Mouse (Mus musculus): ENCODE results near the gene Sptbn2. TPM values are rescaled to one million over a fixed set of nuclear protein-coding genes. Genes with fewer than 3 reads are reported as not detected.
A peak's percentile ranks its signal among the peaks of the same experiment; 100 is the strongest.

Gene Sptbn2
- total and polyA plus RNA-seq, 3 experiments = 0.31 to 0.79 TPM; not detected in 1

DNA sequence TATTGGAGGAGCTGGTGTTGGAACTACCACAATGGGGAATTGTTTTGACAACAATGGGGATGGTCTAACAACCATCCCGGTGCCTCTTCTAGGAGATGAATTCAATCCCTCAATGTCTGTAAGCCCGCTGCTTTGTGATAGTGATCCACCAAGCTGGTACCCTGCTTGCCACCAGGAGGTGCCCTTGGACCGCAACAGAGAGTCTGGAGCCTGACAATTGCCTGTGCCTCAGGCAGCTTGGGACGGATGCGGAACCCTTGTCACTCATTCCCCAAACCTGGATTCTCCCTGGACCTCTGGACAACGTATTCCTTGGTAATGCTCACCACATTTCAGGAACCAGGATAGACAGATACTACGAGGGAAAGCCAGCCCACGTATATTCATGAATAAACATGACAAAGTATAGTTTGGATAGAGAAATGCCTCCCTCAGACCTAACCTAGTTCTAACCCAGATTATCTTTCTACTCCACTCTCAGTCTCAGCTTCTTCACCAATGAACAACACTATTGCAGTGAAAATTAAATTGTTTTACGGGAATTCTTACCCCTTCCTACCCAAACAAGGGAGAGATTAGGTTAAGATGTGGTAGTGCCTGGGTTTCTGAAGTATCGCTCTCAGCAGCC, 44.7 kb downstream of the Sptbn2 start (continued):
- no peak for TF ChIP-seq ETS1 (IDR thresholded peaks at IDR 0.05; ENCODE audit: low read depth, low read length)
- TF ChIP-seq USF2 (IDR thresholded peaks at IDR 0.05; ENCODE audit: borderline replicate concordance in 1 of 2, insufficient read depth in 1 of 2, low read depth in 1 of 2, low read length in 2 of 2) = no peak
- TF ChIP-seq RAD21 (IDR thresholded peaks at IDR 0.05; ENCODE audit: low read depth, low read length) = peak; percentile 96
- TF ChIP-seq MYB (IDR thresholded peaks at IDR 0.05; ENCODE audit: low read depth, low read length) = no peak
- peak; percentile 49; the same call in 1 of the 2 replicates for TF ChIP-seq MYC (IDR thresholded peaks at IDR 0.05; ENCODE audit: low read depth, low read length)
- peak; percentile 96 for TF ChIP-seq SMC3 (IDR thresholded peaks at IDR 0.05; ENCODE audit: low read depth, low read length)
- TF ChIP-seq CHD2 (IDR thresholded peaks at IDR 0.05; ENCODE audit: low read length) = no peak
- TF ChIP-seq RCOR1 (IDR thresholded peaks at IDR 0.05; ENCODE audit: low read depth, low read length) = no peak
- peak; percentile 74; the same call in 1 of the 2 replicates for TF ChIP-seq SIN3A (IDR thresholded peaks at IDR 0.05; ENCODE audit: low read length)

DNA sequence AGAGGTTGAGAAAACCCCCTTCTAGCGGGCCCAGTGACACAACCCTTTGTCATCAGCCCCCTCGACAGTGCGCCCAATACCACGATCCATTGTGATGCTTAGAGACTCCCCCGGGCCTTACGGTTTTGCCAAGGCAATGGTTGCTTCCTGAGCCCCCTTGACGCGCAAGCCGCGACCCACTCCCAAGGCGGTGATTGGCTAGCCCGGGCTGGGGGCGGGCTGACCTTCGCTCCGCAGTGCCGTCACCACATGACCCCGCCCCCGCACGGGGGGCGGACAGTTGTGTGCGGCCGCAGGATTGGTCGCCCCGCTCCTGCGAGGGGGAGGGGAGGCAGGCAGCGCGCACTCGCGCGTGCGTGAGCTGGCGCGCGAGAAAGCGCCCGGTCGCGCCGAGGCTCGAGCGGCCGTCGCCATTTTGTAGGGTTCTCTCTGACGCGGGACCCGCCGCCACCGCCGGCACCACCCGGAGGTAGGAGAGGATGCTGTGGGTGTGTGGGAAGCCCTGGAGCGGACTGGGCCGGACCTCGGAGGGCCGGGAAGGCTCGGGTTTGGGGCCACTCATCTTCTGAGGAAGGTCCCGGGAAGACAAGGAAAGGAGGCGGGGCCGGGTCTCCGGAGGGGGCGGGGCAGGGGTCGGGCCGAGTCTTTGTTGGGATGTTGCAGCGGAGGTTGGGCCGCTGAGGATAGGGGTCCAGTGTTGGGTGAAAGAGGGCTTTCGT, 45.4 kb downstream of the Sptbn2 start, which contains the start of gene Rbm4b:
Gene Rbm4b, plus strand, starts transcription at position 305 of the 719 bp plus-strand sequence.
- Histone ChIP-seq H3K27ac (ENCODE audit: control insufficient read depth, low read depth, low read length) (peak within 1 kb of the TSS; percentile 80), H3K9ac (ENCODE audit: control insufficient read depth, low read depth, low read length, poor library complexity, severe bottlenecking) (peak within 1 kb of the TSS; percentile 91), H3K4me3 (ENCODE audit: control insufficient read depth in 1 of 2, insufficient read depth in 1 of 2, low read depth in 2 of 2, low read length in 2 of 2) (peak within 1 kb of the TSS; percentile 87 to 89), H3K9me3 (replicated peaks; ENCODE audit: insufficient read depth, low read length) (no peaks in the 10 kb centered on the region), H3K36me3 (ENCODE audit: control insufficient read depth in 1 of 2, insufficient read depth in 2 of 2, low read length in 2 of 2) (peaks cover 5 to 13% of the 10 kb centered on the region in 2 experiments), H3K79me2 (ENCODE audit: control insufficient read depth, insufficient read depth, low read length, poor library complexity) (peaks cover 9% of the 10 kb centered on the region), H3K27me3 (ENCODE audit: control insufficient read depth in 1 of 2, insufficient read depth in 2 of 2, low read length in 2 of 2) (no peaks in the 10 kb centered on the region), H3K4me1 (ENCODE audit: control insufficient read depth in 1 of 2, insufficient read depth in 2 of 2, low read length in 2 of 2) (no peaks in the 10 kb centered on the region; a peak in 1 of 4 replicates)
- DNase-seq (ENCODE audit: low read depth, low spot score) = peak; percentile 97
- TF ChIP-seq CHD1 (IDR thresholded peaks at IDR 0.05; ENCODE audit: low read depth, low read length) (no peak), MAFK (IDR thresholded peaks at IDR 0.05; ENCODE audit: borderline replicate concordance, low read depth, low read length) (no peak), POLR2AphosphoS2 (IDR thresholded peaks at IDR 0.05; ENCODE audit: low read length) (peak; percentile 98), JUND (IDR thresholded peaks at IDR 0.05; ENCODE audit: low read depth, low read length) (no peak), ZC3H11A (IDR thresholded peaks at IDR 0.05; ENCODE audit: low read depth, low read length) (no peak), ETS1 (IDR thresholded peaks at IDR 0.05; ENCODE audit: low read depth, low read length) (no peak; the same call in 1 of the 2 replicates), MXI1 (IDR thresholded peaks at IDR 0.05; ENCODE audit: low read depth, low read length) (peak; percentile 61), POLR2A (IDR thresholded peaks at IDR 0.05; ENCODE audit: control insufficient read depth in 1 of 2, insufficient read depth in 1 of 2, low read depth in 1 of 2, low read length in 2 of 2, poor library complexity in 1 of 2) (peak; percentile 74 to 92), TCF12 (IDR thresholded peaks at IDR 0.05; ENCODE audit: low read depth, low read length) (peak; percentile 43; the same call in 1 of the 2 replicates), ZKSCAN1 (IDR thresholded peaks at IDR 0.05; ENCODE audit: low read depth, low read length) (peak; percentile 18; the same call in 1 of the 2 replicates), E2F4 (IDR thresholded peaks at IDR 0.05; ENCODE audit: borderline replicate concordance, low read depth, low read length) (peak; percentile 37; the same call in 1 of the 2 replicates), HCFC1 (IDR thresholded peaks at IDR 0.05; ENCODE audit: low read depth, low read length) (peak; percentile 83), POLR2AphosphoS5 (IDR thresholded peaks at IDR 0.05; ENCODE audit: borderline replicate concordance, low read depth, low read length) (no peak), KAT2A (conservative IDR thresholded peaks at IDR 0.05; ENCODE audit: low read depth, low read length) (no peak; the same call in 1 of the 2 replicates), EP300 (IDR thresholded peaks at IDR 0.05; ENCODE audit: low read depth in 1 of 2, low read length in 2 of 2) (peak in 1 of 2 experiments; percentile 9; a peak in 1 of 4 replicates), BHLHE40 (IDR thresholded peaks at IDR 0.05; ENCODE audit: borderline replicate concordance, low read depth, low read length) (peak; percentile 44; the same call in 1 of the 2 replicates), SMC3 (IDR thresholded peaks at IDR 0.05; ENCODE audit: low read depth, low read length) (no peak; the same call in 1 of the 2 replicates), NELFE (IDR thresholded peaks at IDR 0.05; ENCODE audit: low read depth, low read length) (peak; percentile 69), USF1 (IDR thresholded peaks at IDR 0.05; ENCODE audit: low read depth, low read length) (peak; percentile 82), ZMIZ1 (IDR thresholded peaks at IDR 0.05; ENCODE audit: low read depth, low read length) (peak; percentile 68), RAD21 (IDR thresholded peaks at IDR 0.05; ENCODE audit: low read depth, low read length) (no peak), MAZ (IDR thresholded peaks at IDR 0.05; ENCODE audit: low read depth, low read length) (peak; percentile 79; the same call in 1 of the 2 replicates), RCOR1 (IDR thresholded peaks at IDR 0.05; ENCODE audit: low read depth, low read length) (no peak), SIN3A (IDR thresholded peaks at IDR 0.05; ENCODE audit: low read length) (peak; percentile 49; the same call in 1 of the 2 replicates), MEF2A (IDR thresholded peaks at IDR 0.05; ENCODE audit: extremely low read depth, insufficient replicate concordance, low read depth, low read length, poor library complexity, severe bottlenecking) (no peak), MYB (IDR thresholded peaks at IDR 0.05; ENCODE audit: low read depth, low read length) (no peak), UBTF (IDR thresholded peaks at IDR 0.05; ENCODE audit: borderline replicate concordance, insufficient read depth, low read depth, low read length) (no peak)
